Mouse (Mus musculus): ENCODE data around the gene Ntrk1. TPM values are rescaled to one million over a fixed set of nuclear protein-coding genes. Genes with fewer than 3 reads are reported as not detected.
A peak's percentile ranks its signal among the peaks of the same experiment; 100 is the strongest.

Gene Ntrk1
- polyA plus RNA-seq, 1 experiment from 2014 or later, result 9.0 TPM

DNA sequence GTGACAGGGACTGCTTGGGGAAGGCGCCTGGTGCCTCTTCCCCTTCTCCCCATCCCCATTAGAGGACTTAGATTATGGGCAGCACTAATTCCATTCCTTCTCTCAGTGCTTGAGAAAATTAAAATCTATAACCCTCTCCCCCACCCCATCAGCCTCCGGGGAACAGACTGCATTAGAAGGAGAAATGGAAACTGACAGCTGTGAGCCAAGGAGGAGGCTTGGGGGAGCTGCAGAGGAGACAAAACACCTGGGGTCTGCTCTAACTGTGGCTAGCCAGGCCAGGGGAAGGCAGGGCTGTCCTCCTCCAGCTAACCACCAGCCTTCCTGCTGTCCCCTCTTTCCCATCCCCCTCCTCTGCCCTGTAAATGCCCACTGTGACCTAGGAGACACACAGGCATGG, 15.9 kb downstream of the Ntrk1 start:
- no peak overlapping the region for H3K4me3 ChIP-seq
- DNase-seq (ENCODE audit: low spot score), result no peak
- H3K27me3 ChIP-seq (ENCODE audit: insufficient read depth, poor library complexity, severe bottlenecking), result peaks cover 62% of the 10 kb centered on the region
- peak overlapping the region; percentile 64 for H3K27ac ChIP-seq
- H3K9me3 ChIP-seq, result no peaks in the 10 kb centered on the region
- 32% methylated on average over 2 of the region's 2 CpGs for WGBS
- H3K4me1 ChIP-seq (replicated peaks), result peaks cover 62% of the 10 kb centered on the region
- no peaks in the 10 kb centered on the region for H3K36me3 ChIP-seq

DNA sequence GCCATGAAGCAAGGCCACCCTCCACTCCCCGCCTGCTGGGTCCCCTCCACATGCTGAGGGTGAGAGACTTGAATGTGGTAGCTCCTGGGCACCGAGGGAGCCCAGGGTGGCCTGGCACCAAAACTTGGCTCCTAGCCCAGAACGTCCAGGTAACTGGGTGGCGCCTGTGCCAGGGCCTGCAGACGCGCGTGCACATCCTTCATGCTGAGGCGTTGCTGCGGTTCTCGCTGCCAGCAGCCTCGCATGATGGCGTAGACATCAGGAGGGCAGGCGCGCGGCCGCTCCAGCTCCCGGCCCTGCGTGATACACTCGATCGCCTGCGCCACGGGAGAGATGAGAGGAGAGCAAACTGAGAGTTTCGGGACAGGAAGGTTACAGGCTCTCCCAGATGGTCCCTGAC, 16.7 kb downstream of the Ntrk1 start:
- no peak for DNase-seq (ENCODE audit: low spot score)
- WGBS, result 53% methylated on average over 23 of the region's 23 CpGs
- Histone ChIP-seq H3K27me3 (ENCODE audit: insufficient read depth, poor library complexity, severe bottlenecking) (peaks cover 65% of the 10 kb centered on the region), H3K9me3 (no peaks in the 10 kb centered on the region), H3K4me3 (no peak overlapping the region), H3K36me3 (no peaks in the 10 kb centered on the region), H3K27ac (peak overlapping the region; percentile 64), H3K4me1 (replicated peaks) (peaks cover 67% of the 10 kb centered on the region)

DNA sequence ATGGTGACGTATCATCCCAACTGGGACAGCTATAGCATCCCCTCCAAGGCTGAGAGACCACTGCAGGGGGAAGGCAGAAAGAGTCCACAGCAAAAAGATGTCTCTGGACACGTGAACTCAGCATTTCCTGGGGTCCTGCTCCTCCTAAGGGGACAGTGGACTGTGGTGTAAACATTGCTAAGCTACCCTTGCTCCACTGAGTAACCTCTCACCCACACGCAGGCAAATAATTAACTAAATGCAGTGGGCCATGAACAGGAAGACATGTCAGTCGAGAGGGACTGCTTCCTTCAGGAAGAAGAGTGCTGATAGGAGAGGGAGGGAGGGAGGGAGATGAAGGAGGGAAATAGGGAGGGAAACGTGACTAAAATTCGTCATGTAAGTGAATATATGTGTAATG, 23.9 kb downstream of the Ntrk1 start:
- Histone ChIP-seq H3K27me3 (ENCODE audit: insufficient read depth, poor library complexity, severe bottlenecking) (peaks cover 68% of the 10 kb centered on the region), H3K9me3 (no peaks in the 10 kb centered on the region), H3K4me3 (no peak overlapping the region), H3K4me1 (replicated peaks) (peaks cover 53% of the 10 kb centered on the region), H3K36me3 (no peaks in the 10 kb centered on the region), H3K27ac (no peak overlapping the region)
- 48% methylated on average over 6 of the region's 6 CpGs for whole genome bisulfite sequencing
- no peak for DNase-seq (ENCODE audit: low spot score)

DNA sequence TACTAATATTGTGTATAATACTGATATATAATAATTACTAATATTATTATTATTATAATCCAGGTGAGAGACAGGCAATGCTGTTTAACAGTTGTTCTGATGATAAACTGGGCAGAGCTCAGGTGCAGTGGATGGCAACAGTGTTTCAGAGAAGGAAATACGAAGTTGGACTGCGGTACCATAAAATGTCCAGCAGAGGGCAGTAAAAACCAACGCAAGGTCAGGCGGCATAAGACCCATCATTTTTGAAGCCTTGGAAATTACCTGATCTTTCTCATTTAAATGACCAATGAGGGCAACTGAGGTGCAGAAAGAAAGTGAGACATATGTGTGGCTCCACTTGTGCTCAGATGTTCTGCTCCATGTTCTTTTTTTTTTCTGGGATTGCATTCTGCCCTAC, 24.7 kb downstream of the Ntrk1 start:
- H3K4me1 ChIP-seq (replicated peaks), result peaks cover 52% of the 10 kb centered on the region
- WGBS, result under 1% methylated on average over 4 of the region's 4 CpGs
- no peaks in the 10 kb centered on the region for H3K9me3 ChIP-seq
- no peak for DNase-seq (ENCODE audit: low spot score)
- no peaks in the 10 kb centered on the region for H3K36me3 ChIP-seq
- no peak overlapping the region for H3K4me3 ChIP-seq
- H3K27me3 ChIP-seq (ENCODE audit: insufficient read depth, poor library complexity, severe bottlenecking), result peaks cover 68% of the 10 kb centered on the region
- H3K27ac ChIP-seq, result no peak overlapping the region

DNA sequence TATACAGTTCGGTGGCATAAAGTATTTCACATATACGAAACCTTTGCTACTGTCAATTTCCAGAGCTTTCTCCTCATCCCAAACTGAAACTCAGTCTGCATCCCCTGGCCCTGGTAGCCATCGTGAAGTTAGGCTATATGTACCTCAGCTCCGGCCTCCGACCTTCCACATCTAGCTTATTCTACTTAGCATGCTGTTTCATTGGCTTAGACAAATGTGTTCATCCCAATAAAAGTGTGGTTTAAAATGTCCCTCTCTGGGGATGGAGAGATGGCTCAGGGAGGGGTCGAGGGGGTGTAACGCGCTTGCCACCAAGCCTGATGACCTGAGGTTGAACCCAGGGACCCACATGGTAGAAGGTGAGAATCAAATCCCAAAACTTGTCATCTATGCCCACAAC, 25.5 kb downstream of the Ntrk1 start:
- H3K4me1 ChIP-seq (replicated peaks), result peaks cover 57% of the 10 kb centered on the region
- H3K27ac ChIP-seq, result no peak overlapping the region
- H3K9me3 ChIP-seq, result no peaks in the 10 kb centered on the region
- no peak for DNase-seq (ENCODE audit: low spot score)
- H3K4me3 ChIP-seq, result no peak overlapping the region
- no peaks in the 10 kb centered on the region for H3K36me3 ChIP-seq
- peaks cover 75% of the 10 kb centered on the region for H3K27me3 ChIP-seq (ENCODE audit: insufficient read depth, poor library complexity, severe bottlenecking)
- WGBS, result 79% methylated on average over 8 of the region's 8 CpGs

DNA sequence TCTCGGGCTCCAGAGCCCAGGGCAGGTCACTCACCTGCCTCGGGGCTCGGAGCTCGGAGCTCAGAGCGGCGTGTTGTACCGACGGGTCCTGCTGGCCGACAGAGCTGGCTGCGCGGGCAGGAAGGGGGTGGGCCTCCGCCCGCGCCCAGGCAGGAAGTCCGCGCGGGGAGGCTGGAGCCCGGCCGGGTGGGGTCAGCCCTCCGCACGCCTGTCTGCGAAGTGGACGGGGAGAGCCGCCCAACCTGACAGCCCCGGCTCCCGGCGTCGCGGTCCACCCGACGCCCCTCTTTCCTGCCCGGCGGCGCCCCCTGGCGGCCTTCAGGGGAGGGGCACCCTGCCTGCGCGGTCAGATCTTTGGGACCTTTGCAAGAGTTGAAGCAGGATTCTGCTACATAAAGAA, 26.1 kb downstream of the Ntrk1 start:
- H3K36me3 ChIP-seq, result no peaks in the 10 kb centered on the region
- H3K27ac ChIP-seq, result peak overlapping the region; percentile 78
- H3K27me3 ChIP-seq (ENCODE audit: insufficient read depth, poor library complexity, severe bottlenecking), result peaks cover 80% of the 10 kb centered on the region
- H3K4me3 ChIP-seq, result peak overlapping the region; percentile 51
- 2% methylated on average over 36 of the region's 37 CpGs for WGBS
- DNase-seq (ENCODE audit: low spot score), result peak; percentile 84
- peaks cover 57% of the 10 kb centered on the region for H3K4me1 ChIP-seq (replicated peaks)
- no peaks in the 10 kb centered on the region for H3K9me3 ChIP-seq

DNA sequence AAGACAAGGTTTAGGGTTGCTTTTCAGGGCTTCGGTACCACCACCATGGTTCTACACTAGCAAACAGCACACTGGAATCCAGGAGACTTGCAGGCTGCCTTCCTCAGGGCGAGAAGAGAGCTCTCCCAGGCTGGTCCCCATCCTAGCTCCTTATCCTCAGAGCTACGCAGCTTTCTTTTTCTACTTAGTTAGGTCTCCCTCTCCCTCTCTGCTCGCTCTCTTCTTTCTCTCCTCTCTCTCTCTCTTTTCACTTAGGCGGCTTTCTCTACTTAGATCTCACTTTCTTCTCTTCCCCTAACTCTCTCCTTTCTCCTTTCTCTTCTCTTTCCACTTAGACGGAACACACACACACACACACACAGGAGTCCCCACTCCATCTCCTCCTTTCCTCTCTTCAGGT, 26.5 kb downstream of the Ntrk1 start:
- Histone ChIP-seq H3K36me3 (no peaks in the 10 kb centered on the region), H3K27me3 (ENCODE audit: insufficient read depth, poor library complexity, severe bottlenecking) (peaks cover 80% of the 10 kb centered on the region), H3K4me3 (peak overlapping the region; percentile 51), H3K27ac (peak overlapping the region; percentile 78), H3K4me1 (replicated peaks) (peaks cover 57% of the 10 kb centered on the region), H3K9me3 (no peaks in the 10 kb centered on the region)
- no peak for DNase-seq (ENCODE audit: low spot score)
- WGBS, result 52% methylated on average over 6 of the region's 6 CpGs

DNA sequence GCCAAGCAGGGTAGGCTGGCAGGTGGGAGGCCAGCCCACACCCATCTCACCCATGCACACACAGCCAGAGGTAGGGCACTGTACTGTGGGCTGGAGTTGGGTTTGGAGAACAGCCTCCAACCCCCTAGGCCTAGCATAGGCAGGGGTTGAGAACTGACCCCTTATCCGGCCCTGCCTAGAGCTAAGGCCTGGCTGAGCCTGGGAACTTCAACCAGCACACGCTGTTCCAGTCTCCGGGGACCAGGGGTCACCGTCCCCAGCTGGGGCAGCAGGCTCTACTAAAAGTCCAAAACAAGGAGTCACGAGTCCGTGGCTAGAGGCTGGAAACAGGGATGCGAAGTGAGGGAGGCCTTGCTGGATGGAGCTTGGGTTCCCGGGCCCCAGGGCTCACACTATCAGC, 27.2 kb downstream of the Ntrk1 start:
- Histone ChIP-seq H3K4me3 (peak overlapping the region; percentile 51), H3K27ac (peak overlapping the region; percentile 78), H3K4me1 (replicated peaks) (peaks cover 58% of the 10 kb centered on the region), H3K9me3 (no peaks in the 10 kb centered on the region), H3K36me3 (no peaks in the 10 kb centered on the region), H3K27me3 (ENCODE audit: insufficient read depth, poor library complexity, severe bottlenecking) (peaks cover 86% of the 10 kb centered on the region)
- no peak for DNase-seq (ENCODE audit: low spot score)
- WGBS, result 46% methylated on average over 8 of the region's 8 CpGs

DNA sequence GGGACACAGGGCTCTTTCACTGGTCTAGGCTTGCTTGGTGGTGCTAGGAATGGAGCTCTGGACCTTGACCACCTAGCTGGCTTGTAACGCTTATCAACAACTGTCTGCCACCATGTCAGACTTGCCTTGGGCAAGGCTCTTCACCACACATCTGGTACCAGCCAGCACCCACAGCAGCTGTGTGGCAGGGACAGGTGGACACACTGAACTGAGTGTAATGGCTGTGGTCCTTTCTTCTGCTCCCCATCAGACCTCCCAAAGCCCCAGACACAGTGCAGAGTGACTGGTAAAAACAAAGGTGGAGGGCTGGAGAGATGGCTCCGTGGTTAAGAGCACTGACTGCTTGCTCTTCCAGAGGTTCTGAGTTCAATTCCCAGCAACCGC, 28.7 kb downstream of the Ntrk1 start:
- Histone ChIP-seq H3K9me3 (no peaks in the 10 kb centered on the region), H3K4me1 (replicated peaks) (peaks cover 66% of the 10 kb centered on the region), H3K27ac (peak overlapping the region; percentile 62; the same call in 1 of the 2 replicates), H3K4me3 (no peak overlapping the region), H3K36me3 (no peaks in the 10 kb centered on the region), H3K27me3 (ENCODE audit: insufficient read depth, poor library complexity, severe bottlenecking) (peaks cover 78% of the 10 kb centered on the region)
- no peak for DNase-seq (ENCODE audit: low spot score)
- 71% methylated on average over 3 of the region's 3 CpGs for WGBS

DNA sequence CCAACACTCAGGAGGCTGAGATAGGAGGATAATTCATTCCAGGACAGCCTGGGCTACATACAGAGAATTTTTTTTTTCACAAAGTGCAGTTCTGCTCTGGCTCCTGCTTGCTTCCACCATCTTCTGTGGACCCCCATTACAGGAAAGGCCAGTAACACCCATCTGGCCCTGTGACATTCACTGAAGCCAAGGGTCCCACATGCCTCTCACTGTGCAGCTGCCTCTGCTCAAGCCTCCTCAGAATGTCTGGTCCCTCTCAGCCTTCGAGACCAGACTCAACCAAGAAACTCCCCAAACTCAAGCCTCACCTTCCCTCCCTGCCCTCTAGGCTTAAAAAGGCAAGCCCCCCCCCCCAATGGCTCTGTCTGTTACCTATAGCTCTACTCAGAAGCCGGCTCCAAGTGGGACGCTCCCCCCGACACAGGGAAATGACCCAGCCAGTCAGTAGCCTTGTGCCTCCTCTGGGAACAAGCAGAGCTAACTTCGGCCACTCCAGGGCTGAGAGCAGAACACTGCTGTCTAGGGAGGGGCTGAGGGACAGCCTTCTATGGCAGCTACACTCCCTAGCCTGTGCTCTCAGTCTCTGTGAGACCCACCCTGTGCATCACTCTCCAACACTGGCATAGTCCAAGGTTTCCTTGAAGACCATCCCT, 29.2 kb downstream of the Ntrk1 start:
- H3K4me3 ChIP-seq, result no peak overlapping the region
- H3K9me3 ChIP-seq, result no peaks in the 10 kb centered on the region
- peaks cover 73% of the 10 kb centered on the region for H3K27me3 ChIP-seq (ENCODE audit: insufficient read depth, poor library complexity, severe bottlenecking)
- WGBS, result 66% methylated on average over 5 of the region's 5 CpGs
- DNase-seq (ENCODE audit: low spot score), result no peak
- H3K4me1 ChIP-seq (replicated peaks), result peaks cover 71% of the 10 kb centered on the region
- peak overlapping the region; percentile 62 for H3K27ac ChIP-seq
- H3K36me3 ChIP-seq, result no peaks in the 10 kb centered on the region

DNA sequence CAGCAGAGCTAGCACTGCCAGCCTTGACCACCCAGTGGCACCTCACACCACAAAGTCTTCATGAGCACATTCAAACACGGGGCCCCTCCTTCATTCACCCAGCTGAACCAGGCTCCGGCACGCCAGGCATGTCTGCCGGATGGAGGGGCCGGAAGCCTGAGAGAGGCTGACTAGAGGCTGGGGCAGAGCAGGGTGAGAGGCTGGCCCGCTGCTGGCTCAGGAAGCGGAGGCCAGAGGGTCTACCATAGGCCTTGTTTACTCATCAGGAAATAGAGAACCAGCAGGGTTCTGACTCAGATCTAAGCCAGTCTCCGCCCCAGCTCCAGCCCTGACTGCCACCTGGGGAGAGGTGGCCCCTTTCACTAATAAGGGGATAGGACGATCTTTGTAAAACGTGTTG, 29.9 kb downstream of the Ntrk1 start:
- peak; percentile 63 for DNase-seq (ENCODE audit: low spot score)

DNA sequence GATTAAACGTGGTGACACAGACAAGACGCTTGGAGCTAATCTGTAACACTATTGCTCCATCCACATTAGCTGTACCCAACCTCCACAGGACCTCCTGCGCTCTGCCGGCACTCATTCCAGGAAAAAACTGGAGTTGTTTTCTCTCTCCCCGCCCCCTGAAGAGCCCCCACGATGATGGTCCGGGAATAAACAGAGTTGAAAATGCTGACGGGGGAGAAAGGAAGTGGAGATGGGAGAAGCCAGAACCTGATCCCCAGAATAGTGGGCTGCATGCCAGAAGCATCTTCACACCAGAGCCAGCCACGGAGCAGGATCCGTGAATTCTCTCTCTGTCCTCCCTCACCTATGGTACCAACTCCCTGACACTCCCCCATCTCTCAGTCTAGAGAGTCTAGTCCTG, 30.5 kb downstream of the Ntrk1 start:
- peak overlapping the region; percentile 21; the same call in 1 of the 2 replicates for H3K4me3 ChIP-seq
- WGBS, result 37% methylated on average over 10 of the region's 10 CpGs
- peak overlapping the region; percentile 78 for H3K27ac ChIP-seq
- no peak for DNase-seq (ENCODE audit: low spot score)
- H3K4me1 ChIP-seq (replicated peaks), result peaks cover 77% of the 10 kb centered on the region
- no peaks in the 10 kb centered on the region for H3K9me3 ChIP-seq
- peaks cover 68% of the 10 kb centered on the region for H3K27me3 ChIP-seq (ENCODE audit: insufficient read depth, poor library complexity, severe bottlenecking)
- no peaks in the 10 kb centered on the region for H3K36me3 ChIP-seq

More for the DNA sequence above, 29.9 kb downstream of the Ntrk1 start:
- Histone ChIP-seq H3K9me3 (no peaks in the 10 kb centered on the region), H3K36me3 (no peaks in the 10 kb centered on the region), H3K27ac (peak overlapping the region; percentile 78), H3K4me1 (replicated peaks) (peaks cover 72% of the 10 kb centered on the region), H3K27me3 (ENCODE audit: insufficient read depth, poor library complexity, severe bottlenecking) (peaks cover 72% of the 10 kb centered on the region), H3K4me3 (0 out of 2 replicates have a peak overlapping the region, but pooled peaks have one; percentile 21)
- WGBS, result 14% methylated on average over 10 of the region's 10 CpGs

DNA sequence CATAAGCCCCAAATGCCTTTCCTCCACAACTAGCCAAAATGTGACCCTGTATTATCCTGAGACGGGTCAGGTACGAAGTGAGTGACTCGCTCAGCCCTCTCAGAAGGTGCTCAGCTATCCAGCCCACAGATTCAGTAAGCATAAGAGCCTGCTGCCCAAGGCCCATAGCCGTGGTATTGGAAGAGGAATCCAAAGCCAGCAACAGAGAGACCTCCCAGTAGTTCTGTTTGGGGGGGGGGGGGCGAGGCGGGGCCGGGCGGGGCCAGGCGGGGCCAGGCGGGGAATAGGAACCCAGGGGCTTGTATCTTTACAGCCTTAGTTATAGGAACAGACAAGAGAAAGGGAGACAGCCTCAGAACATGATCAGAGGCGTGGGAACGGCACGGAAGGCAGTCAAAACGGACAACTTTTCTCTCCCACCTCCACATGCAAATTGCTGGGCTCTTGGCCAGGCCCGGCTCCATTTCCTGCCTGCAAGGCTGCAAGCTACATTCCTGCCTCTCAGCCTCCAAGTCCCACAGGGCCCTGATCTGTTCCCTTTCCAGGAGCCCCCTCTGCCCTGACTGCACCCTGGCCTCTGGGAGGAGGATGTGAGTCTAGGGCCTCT, 31.2 kb downstream of the Ntrk1 start:
- no peaks in the 10 kb centered on the region for H3K9me3 ChIP-seq
- DNase-seq (ENCODE audit: low spot score), result peak; percentile 44
- peak overlapping the region; percentile 78 for H3K27ac ChIP-seq
- H3K4me3 ChIP-seq, result peak overlapping the region; percentile 30; the same call in 1 of the 2 replicates
- H3K4me1 ChIP-seq (replicated peaks), result peaks cover 82% of the 10 kb centered on the region
- H3K36me3 ChIP-seq, result no peaks in the 10 kb centered on the region
- H3K27me3 ChIP-seq (ENCODE audit: insufficient read depth, poor library complexity, severe bottlenecking), result peaks cover 68% of the 10 kb centered on the region
- 25% methylated on average over 15 of the region's 15 CpGs for WGBS
